Mouse (Mus musculus): ENCODE results near the gene Capg.

Gene Capg

DNA sequence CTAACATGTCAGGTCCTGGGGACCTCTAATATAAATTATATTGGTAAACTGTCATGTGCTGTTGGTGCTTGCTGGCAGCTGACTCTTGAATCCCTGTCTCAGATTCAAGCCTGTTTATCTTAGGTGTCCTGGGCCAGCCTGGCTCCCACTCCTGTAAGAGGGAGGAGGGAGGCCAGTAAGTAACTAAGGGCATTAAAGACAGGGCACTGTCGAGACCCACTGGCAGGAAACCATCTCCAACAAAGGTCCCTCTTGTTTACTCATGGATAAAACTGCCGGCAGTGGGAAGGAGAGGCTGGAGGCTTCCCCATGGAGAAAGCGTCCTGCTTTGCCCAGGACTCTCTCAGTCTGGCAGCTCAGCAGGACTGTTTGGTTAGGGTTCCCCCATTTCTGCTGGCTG, 27.6 kb downstream of the Capg start:
- no peak for DNase-seq

- DNase-seq, result no peak
These were observed 31.9 kb downstream of the Capg start for GRCm38 (mm10) chr6:72576041-72576440.

DNA sequence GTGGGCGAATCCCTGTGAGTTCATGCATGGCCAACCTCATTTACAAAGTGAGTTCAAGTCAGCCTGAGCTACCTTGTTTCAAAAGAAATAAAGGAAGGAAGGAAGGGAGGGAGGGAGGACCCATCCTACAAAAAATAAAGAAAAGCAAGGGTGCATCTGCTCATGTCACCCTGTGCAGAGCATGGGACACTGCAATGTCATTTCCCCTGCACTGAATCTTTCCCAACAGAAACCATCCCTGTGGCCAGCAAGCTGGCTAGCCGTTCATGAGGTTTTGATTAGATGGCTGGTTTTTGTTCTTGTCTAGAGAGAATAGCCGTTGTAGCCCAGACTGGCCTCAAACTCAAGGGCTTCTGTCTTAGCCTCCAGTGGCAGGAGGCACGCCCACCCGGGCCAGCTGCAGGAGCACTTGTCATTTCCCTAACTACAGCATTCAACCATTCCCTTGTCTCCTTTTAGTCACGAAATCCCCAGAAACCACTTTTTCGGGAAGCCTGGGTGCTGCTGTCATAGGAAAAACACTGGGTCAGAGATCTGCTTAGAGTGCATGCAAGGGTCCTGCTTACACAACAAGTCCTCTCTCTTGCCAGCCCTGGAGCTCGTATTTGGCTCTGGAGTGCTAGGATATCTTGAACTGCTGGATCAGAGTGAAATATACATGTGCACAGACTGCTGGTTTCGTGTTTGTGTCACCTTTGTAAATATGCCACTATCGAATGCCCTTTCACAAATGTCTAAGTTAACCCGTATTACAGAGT, 37.6 kb downstream of the Capg start:
- peak in 1 of 2 experiments; percentile 30 for DNase-seq

- DNase-seq, result no peak
These were observed 39.1 kb downstream of the Capg start for GRCm38 (mm10) chr6:72583211-72583839.

DNA sequence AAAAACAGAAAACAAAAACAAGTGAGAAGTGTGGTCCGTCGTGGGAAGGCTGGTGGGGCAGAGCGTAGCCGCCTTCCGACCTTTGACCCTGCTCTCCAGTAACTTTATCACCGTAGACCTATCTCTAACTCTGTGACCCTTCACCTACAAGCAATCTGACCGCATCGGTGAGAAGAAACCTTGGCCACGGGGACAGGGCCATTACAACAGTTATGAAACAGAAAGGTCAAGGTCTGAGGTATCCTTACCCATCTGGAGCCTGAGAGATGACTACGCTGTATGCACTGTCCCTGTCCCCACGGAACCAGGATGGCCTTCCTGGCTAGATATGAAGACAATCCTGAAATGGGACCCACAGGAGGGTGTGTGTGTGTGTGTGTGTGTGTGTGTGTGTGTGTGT, 40.0 kb downstream of the Capg start:
- DNase-seq, result no peak

DNA sequence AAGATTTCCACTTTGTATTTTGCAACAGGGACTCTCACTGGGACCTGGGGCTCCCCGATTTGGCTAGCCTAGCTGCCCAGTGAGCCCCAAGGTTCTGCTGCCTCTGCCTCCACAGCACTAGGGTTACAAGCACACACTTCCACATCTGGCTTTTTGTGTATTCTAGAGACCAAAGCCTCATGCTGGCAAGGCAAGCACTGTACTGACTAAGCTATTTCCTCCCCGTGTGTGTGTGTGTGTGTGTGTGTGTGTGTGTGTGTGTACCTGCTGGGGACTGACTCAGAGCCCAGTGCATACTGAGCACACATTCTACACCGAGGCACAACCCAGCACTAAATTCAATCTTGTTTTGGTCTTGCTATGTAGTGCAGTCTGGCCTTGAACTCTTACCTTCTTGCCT, 42.5 kb downstream of the Capg start:
- DNase-seq, result no peak

- DNase-seq, result no peak
These were observed 44.1 kb downstream of the Capg start for GRCm38 (mm10) chr6:72588307-72588706.

DNA sequence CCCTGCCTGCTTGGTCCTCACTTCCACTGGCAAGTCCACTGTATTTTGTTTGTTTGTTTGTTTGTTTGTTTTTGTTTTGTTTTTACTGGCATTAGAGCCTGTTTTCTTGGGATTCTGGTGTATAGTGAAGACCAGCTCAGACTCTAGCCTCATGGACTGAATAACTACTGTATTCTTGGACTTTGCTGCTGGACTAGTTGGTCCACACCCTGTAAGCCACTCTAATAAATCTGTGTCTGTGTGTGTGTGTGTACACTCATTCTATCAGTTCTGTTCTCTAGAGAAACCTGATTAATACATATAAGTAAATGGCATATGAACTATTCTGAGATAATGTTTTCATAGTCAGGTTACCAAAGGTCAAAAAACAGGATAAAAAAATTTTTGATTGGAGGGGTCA, 45.9 kb downstream of the Capg start:
- DNase-seq, result no peak

GRCm38 (mm10) chr6:72593011-72593803, 49.0 kb downstream of the Capg start:
- no peak for DNase-seq

- no peak for DNase-seq
These were observed 49.7 kb downstream of the Capg start for GRCm38 (mm10) chr6:72593914-72594313.

- peak; percentile 32 to 39 for DNase-seq
These were observed 53.1 kb downstream of the Capg start for GRCm38 (mm10) chr6:72597083-72597874.

DNA sequence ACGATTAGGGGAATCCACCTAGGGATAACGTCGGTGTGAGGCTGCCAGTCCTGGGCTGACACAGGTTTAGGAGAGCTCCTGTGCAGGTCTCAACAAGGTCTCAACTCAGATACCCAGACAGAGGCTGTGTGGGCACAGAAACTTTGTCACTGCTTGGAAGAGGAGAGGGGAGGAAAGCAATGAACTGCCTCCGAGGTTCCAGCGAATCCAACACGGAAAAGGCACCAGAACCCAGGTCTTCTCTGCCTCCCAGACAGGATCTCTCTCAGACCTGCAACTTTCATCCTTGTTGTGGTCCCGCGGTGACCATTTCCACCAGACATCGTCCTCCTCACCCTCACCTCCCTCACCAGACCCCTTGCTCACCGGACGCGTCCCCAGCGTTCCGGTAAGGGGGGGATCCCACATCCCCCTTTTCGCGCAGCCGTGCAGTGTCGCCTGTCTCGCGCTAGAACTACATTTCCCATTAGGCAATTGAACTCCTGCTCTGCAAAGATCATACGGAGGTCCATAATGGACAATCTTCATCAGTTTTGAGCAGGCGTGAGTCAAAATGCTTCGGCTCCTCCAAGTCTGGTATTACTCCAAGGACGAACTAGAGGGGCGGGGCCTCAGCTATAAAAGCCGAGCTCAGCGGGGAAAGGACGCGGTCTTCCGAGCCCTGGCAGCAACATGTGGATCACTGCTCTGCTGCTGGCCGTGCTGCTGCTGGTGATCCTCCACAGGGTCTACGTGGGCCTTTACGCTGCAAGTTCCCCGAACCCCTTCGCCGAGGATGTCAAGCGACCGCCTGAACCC, 54.0 kb downstream of the Capg start, which contains the start of the genes Elmod3 and Retsat:
Elmod3 (minus strand) TSS at position 458 of the 798 bp plus-strand sequence.
Retsat (plus strand) TSS at position 520 of the 798 bp plus-strand sequence.
- DNase-seq, result peak; percentile 94 to 97

GRCm38 (mm10) chr6:72598791-72599557, 54.8 kb downstream of the Capg start:
- peak; percentile 36 to 40 for DNase-seq

DNA sequence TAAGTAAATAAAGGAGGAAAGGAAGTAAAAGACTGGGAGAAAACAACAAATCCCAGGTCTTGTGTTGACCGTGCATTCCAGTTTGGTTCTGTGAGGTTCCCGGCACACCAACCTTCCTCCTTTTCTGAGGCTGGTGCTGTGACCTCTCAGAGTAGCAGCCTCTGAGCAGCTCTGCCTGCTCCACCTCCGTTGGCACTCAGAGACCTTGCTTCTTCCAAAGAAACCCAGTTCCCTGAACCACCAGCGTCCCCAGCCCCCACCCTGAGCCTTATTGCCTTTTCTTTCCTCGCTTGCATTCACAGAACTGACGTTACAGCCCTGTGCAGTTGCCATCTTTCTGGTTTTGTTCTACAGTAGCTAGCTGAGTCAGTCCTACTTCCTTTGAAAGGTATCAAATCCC, 56.0 kb downstream of the Capg start:
- no peak for DNase-seq

GRCm38 (mm10) chr6:72600771-72601170, 56.6 kb downstream of the Capg start:
- no peak for DNase-seq

GRCm38 (mm10) chr6:72601732-72602131, 57.5 kb downstream of the Capg start:
- DNase-seq, result peak; percentile 82 to 87

DNA sequence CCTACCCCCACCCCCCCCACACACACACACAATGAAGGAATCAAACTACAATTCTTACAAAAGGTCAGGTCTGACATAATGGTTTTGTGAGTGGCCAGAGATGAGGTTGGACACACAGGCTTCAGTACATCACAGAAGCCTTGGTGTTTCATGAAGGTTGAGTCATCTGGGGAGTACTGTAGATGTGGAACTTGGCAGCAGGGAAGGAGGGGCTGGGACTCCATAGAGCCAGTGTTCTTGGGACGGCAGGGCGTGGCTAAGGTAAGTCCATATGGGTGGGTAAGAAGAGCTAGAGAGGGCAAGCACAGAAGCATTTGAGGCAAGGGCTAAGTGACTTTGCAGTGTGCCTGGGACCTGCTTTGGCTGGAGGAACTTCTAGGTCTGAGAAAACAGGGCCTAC, 59.9 kb downstream of the Capg start:
- no peak for DNase-seq

GRCm38 (mm10) chr6:72607060-72607459, 62.9 kb downstream of the Capg start:
- no peak for DNase-seq

DNA sequence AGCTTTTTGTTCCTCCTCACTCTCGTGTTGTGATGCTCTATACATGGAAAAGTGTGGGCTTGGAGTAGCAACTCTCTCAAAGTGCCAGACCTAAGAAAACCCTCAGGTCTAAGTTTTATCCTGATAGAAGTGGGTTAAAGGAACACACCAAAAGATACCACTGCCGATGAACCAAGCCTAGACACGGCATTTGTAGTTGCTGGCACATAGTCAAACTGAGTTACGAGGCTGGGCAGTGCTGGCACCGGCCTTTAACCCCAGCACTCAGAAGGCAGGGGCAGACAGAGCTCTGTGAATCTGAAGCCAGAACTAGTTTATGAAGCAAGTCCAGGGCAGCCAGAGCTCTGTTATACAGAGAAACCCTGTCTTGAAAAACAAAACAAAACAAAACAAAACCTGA, 63.5 kb downstream of the Capg start:
- no peak for DNase-seq

- no peak for DNase-seq
These were observed 64.5 kb downstream of the Capg start for GRCm38 (mm10) chr6:72608662-72609184.

- no peak for DNase-seq
These were observed 66.1 kb downstream of the Capg start for GRCm38 (mm10) chr6:72610261-72610660.

Measured in lung, adult 18-20 months (tissue).